Mouse (Mus musculus): Measurements from ENCODE around the gene Id4.

- TF ChIP-seq MAFK (IDR thresholded peaks at IDR 0.05; ENCODE audit: insufficient read depth, low read depth, low read length) (no peak), HCFC1 (IDR thresholded peaks at IDR 0.05; ENCODE audit: borderline replicate concordance, insufficient read depth, low read length) (no peak), CHD2 (IDR thresholded peaks at IDR 0.05; ENCODE audit: low read depth, low read length) (no peak), ZNF384 (IDR thresholded peaks at IDR 0.05; ENCODE audit: low read depth, low read length) (no peak)
Observed at GRCm38 (mm10) chr13:48236865-48237264, 24.2 kb upstream of the Id4 start.

All from ES-E14 (cell line).